Mouse (Mus musculus): ENCODE measurements around the gene Rab32.

- TF ChIP-seq MYOG (IDR thresholded peaks at IDR 0.05; ENCODE audit: control insufficient read depth in 1 of 3, insufficient read depth in 1 of 3, insufficient read length in 2 of 3, low read depth in 2 of 3) (no peak), MAX (IDR thresholded peaks at IDR 0.05; ENCODE audit: low read depth) (no peak), TCF12 (IDR thresholded peaks at IDR 0.05; ENCODE audit: insufficient read depth, poor library complexity, severe bottlenecking) (no peak), POLR2A (IDR thresholded peaks at IDR 0.05; ENCODE audit: insufficient read length, low read depth) (no peak), MYOD1 (IDR thresholded peaks at IDR 0.05; ENCODE audit: control insufficient read depth in 1 of 3, insufficient read length in 2 of 3, low read depth in 2 of 3) (no peak), CEBPB (IDR thresholded peaks at IDR 0.05; ENCODE audit: insufficient read depth, poor library complexity, severe bottlenecking) (no peak), USF1 (IDR thresholded peaks at IDR 0.05; ENCODE audit: low read depth) (no peak), SRF (IDR thresholded peaks at IDR 0.05; ENCODE audit: control insufficient read depth, insufficient read length, low read depth) (no peak), E2F4 (IDR thresholded peaks at IDR 0.05; ENCODE audit: insufficient read depth) (no peak), REST (IDR thresholded peaks at IDR 0.05; ENCODE audit: insufficient read depth, insufficient read length) (no peak), POLR2AphosphoS2 (IDR thresholded peaks at IDR 0.05; ENCODE audit: insufficient read length, low read depth) (no peak)
Measured at GRCm38 (mm10) chr10:10580811-10581210, 22.7 kb upstream of the Rab32 start.
